Mouse (Mus musculus) testis, adult 2 months (tissue): ENCODE measurements around the gene Bmp7.

Experiments used
- CTCF ChIP-seq: fragments of 200-500 bp; IDR thresholded peaks from 2 replicates; pipeline ENCODE4 v1.5.1; 2012; ENCODE audit warnings: low read depth, mild to moderate bottlenecking, inconsistent platforms, low read length, moderate library complexity; ENCODE audit not compliant: control insufficient read depth, insufficient read depth, insufficient replicate concordance
- POLR2A ChIP-seq: fragments of 200-500 bp; IDR thresholded peaks from 2 replicates; pipeline ENCODE4 v1.6.1; 2012; ENCODE audit warnings: low read depth, mild to moderate bottlenecking, inconsistent platforms, low read length, moderate library complexity; ENCODE audit not compliant: control insufficient read depth

- no peak for TF ChIP-seq CTCF
- TF ChIP-seq POLR2A = no peak
Measured at GRCm38 (mm10) chr2:172950722-172951121, 10.6 kb upstream of the Bmp7 start.
